Mouse (Mus musculus) megakaryocyte progenitor cell, adult 5-6 weeks (primary cell): Measurements from ENCODE around the gene Fam180a. TPM values are rescaled to one million over a fixed set of nuclear protein-coding genes. Genes with fewer than 3 reads are reported as not detected.

ENCODE experiments used
- ATAC-seq: replicated peaks from 2 replicates; pipeline ENCODE4 v1.8.0; 2016; ENCODE audit warnings: mild to moderate bottlenecking, moderate TSS enrichment, inconsistent platforms; ENCODE audit not compliant: poor library complexity
- total RNA-seq, 2 experiments: library from RNA; stranded (forward) in 1 of 2; stranded (reverse) in 1 of 2; fragments of 157-497, 149-512 nt in 1 of 2; fragments of 200-1000 nt in 1 of 2; gene quantifications; 2 replicates each; pipeline versions ENCODE4 v1.2.3 to v1.2.4; 2015 to 2017

The Fam180a gene
- total RNA-seq (2015) = not detected in 2 replicates
- total RNA-seq (2017) = not detected in 2 replicates

DNA sequence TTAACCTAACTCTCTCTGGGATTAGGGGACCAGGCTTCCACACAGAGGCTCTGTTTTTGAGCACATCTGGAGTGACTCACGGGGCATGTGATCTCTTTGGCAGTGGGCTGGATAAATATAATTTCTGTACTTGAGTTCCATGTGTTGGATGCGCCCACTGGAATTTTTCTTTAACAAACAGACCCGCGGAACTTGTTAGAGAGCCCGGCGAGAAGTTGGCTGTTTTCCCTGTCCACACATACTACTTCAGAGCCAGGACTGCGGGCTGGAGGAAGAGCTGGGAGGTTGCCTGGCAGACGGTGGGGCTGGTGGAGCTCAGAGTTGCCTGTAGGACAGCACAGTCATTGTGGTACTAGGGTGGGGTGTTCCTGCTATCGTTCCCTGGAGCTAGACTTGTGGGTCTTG is at the start of gene Fam180a:
Gene Fam180a (minus strand): TSS at position 31 of the 405 bp plus-strand sequence.
- peak; percentile 81 for ATAC-seq

DNA sequence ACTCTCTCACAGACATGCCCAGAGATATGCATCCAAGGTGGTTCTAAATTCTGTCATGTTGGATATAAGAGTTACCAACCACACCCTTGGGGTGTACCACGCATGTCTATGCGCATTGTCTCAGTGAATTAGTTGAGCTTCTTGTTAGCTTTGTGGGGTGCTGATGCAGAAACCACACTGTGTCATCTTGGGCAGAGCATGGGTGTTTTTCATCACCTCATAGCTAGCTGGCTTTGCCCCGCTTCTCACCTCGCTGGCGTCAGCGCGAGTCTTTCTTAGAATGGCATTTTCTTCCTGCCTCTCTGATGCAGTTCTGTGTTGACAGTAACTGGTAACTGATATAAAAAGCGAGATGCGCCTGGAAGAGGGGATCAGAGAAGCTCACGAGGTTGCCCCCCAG is 48.1 kb upstream of the Fam180a start:
- no peak for ATAC-seq

DNA sequence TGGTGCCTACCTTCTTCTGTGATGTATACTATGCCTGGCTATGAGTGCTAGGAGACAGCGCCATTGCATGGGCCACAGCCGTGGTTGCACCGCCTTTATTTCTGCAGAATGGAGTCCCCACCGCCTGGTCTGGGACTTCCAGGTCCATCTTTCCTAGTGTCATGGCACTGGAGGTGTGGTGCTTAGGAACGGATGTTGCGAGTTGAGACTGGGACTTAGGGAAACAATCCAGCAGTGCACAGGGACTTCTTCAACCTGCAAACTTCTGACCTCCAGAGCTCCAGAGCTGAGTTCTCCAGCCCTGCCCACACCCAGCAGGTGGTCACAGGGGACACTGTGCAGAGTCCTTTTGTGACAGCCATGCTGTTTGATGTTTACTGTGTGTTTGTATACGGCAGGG is 44.4 kb upstream of the Fam180a start:
- ATAC-seq = peak; percentile 9; the same call in 1 of the 2 replicates

DNA sequence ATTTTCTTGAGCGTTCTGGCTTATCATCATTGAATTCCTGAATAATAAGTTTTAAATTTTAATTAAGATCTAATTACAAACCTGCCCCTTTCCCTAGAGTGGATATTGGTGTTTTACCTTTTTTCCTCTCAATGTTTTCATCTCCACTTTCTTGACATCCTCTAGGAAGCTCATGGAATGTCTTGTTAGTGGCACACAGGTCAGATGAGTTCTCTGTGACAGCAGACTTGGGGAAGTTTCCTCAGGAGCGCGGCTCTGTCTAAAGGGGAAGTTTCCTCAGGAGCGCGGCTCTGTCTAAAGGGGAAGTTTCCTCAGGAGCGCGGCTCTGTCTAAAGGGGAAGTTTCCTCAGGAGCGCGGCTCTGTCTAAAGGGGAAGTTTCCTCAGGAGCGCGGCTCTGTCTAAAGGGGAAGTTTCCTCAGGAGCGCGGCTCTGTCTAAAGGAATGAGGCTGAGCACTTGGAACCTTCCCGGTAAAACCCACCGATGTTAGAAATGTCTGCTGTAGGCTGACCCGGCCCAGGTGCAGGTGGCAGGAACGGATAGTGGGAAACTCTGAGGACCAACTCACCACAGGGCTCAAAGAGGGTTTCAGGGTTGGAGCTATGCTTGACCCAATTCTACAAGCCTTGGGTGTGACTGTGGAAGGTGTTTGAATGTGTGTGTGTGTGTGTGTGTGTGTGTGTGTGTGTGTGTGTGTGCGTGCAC is 43.8 kb upstream of the Fam180a start:
- ATAC-seq = peak; percentile 65

DNA sequence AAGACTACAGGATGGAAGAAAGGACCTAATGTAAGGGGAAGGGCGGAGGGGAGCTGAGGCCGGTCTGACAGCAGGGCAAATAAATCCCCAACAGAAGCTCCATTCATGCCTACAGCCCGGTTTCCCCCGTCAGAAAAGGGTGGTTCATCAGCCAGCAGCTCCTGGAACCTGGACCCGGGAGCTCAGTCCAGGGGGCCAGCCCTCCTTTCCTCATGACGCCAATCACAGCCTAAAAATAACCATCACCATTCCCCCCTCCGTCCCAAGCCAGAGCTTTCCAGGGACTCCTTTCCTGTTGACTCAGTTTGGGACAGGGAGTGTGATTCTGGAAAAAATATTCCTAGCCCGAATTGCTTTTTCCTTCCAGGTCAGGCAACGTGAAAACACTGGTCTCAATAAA is 36.7 kb upstream of the Fam180a start:
- ATAC-seq = no peak

GRCm38 (mm10) chr6:35355320-35355719 is 29.4 kb upstream of the Fam180a start:
- ATAC-seq = no peak

DNA sequence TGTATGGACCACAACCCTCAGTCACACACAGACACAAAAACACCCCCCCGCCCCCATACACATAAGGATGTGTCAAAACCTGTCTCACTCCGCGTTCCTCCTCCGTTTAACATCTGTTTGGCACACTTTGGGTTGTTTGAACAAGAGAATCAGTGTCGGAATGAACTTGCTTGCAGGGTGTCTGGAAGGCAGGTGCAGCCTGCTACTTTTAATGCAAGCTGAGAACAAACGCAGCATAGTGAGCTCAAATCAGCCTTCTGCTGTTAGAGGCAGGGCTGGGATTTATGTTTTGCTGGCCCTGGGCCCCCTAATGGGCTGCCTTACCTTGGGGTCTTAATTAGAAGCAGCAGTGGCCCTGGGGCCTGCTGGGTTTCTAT is 28.7 kb upstream of the Fam180a start:
- ATAC-seq = no peak

- ATAC-seq = no peak
Observed at GRCm38 (mm10) chr6:35353846-35354621, 28.1 kb upstream of the Fam180a start.

GRCm38 (mm10) chr6:35353416-35353815 is 27.5 kb upstream of the Fam180a start:
- ATAC-seq = peak; percentile 43; the same call in 1 of the 2 replicates

DNA sequence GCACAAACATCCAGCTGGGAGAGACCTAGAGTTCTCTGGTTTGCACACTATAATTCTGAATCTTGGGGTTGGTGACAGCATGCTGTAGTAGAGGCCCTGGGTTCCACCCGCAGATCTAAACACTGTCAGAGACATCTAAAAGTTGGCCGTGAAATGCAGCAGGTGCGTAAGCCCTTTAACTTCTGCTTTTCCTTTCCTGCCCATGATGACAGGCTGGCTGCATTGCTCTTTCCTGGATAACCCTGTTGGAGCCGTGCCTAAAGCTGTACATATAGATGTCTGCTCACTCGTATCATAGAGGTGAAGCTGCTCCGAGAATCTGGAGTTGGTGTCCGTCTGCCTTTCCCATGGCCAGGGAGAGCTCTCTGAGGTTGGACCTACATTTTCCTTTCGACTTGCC is 26.9 kb upstream of the Fam180a start:
- peak; percentile 84 for ATAC-seq

DNA sequence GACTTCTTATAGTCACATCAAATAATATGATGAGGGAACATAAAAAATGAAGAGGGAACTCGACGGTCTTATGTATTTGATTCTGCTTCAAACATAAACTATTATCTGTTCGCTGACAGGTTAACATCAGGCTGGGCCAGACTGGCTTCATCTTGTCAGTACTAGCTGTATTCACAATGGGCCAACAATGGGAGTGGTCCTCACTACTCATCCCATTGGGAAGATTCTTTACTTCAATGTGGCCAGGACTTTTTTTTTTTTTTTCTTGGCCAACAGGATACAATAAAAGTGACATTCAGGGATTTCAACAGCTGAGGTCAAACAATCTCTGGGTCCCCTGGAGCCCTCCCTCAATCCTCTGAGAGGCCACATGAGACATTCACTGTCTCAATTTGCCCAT is 25.9 kb upstream of the Fam180a start:
- ATAC-seq = no peak

- ATAC-seq = no peak
Observed at GRCm38 (mm10) chr6:35349784-35350183, 23.8 kb upstream of the Fam180a start.

DNA sequence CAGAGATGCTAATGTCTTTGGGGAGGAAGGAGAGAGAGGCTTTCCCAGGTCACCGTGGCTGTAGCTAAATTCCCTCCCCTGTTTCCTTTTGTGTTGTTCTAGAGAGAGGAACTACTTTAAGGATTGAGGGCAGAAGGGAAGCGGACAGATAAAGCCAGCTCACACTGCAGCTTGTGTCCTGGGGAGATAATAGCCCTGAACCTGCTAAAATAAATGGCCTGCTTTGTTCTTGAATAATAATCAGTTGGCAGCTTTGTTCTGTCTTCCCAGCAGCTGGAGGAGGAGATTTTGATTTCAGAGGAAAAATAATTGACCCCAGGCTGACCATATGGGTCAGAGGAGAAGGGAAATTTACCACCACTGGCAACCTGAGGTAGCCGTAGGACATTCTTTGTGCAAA is 12.7 kb upstream of the Fam180a start:
- ATAC-seq = no peak

DNA sequence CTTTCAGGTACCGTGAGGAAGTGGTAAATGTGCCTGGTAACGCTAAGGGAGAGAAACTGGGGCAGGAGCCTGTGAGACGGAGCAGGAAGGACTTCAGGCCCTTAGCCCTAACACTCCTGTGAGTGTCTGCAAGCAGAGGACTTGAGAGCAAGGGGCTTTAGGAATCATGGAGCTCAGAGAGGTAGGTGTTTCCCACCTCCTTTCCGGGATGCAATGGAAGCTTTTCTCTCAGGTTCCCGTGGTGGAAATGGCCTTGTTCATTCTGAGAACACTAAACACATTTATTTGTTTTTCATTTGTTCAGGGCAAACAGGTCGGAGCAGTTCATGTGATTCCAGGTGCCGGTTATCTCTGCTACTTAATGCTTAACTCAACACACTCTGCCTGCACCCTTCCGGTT is 11.9 kb upstream of the Fam180a start:
- ATAC-seq = no peak

DNA sequence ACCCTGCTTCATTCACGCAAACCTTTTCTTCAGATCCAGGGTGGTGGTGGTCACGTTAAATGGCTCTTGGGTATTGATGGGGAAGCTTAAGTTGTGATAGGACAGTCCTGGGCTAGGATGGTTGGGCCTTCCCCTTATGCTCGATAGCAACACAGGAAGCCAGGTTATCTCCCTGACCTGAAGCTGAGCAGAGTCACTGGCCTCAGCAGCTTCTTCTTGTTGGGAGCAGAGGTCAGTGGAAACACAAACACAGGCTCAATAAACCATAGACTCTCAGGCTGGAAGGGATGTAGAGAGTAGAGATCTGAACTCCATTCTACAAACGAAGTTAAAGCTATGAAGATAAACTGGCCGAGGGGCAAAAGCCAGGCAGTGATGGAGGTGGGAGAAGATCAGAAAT is 9.5 kb upstream of the Fam180a start:
- no peak for ATAC-seq

GRCm38 (mm10) chr6:35334278-35334677 is 8.3 kb upstream of the Fam180a start:
- no peak for ATAC-seq

DNA sequence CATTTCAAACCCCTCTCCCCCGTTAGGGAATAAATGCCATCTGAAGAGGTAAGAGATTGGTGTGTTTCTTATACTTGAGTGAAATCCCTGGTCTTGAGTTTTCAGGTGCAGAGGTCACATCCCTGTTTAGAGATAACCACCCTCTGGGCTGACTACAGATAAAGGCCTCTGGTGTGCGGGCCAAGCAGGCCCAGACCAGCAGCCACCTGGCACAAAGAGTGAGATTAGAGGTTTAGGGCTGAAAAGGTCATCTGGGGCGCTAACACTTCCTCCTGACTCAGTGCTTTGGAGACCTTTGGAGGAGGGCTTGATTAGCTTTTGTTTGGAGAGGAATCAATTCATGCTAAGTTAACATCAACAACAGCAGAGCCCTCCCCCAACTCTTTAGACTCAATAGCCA is 7.7 kb upstream of the Fam180a start:
- 0 out of 2 replicates have a peak, but pooled peaks have one; percentile 14 for ATAC-seq

GRCm38 (mm10) chr6:35330834-35331233 is 4.9 kb upstream of the Fam180a start:
- ATAC-seq = no peak

- ATAC-seq = no peak
Observed at GRCm38 (mm10) chr6:35329956-35330355, 4.0 kb upstream of the Fam180a start.

DNA sequence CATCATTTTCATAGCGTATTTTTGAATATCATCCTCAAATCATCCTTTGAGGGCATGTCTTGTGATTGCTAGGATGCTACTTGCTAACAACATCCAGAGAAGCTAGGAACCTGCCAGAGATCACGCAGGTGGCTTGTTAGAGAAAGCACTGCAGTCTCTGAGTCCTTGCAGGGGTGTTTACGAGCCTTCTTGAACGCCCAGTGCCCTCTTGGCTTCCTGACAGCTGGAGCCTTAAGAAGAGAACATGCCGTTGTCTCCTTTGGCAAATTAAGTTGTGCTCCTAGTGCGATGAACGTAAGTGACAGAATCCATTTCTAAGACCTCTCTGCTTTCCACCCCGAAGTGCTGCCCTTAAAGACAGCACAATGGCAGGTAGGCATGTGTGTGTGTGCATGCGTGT is 1.6 kb downstream of the Fam180a start:
- ATAC-seq = no peak

- ATAC-seq = no peak
Observed at GRCm38 (mm10) chr6:35323046-35323445, 2.9 kb downstream of the Fam180a start.

DNA sequence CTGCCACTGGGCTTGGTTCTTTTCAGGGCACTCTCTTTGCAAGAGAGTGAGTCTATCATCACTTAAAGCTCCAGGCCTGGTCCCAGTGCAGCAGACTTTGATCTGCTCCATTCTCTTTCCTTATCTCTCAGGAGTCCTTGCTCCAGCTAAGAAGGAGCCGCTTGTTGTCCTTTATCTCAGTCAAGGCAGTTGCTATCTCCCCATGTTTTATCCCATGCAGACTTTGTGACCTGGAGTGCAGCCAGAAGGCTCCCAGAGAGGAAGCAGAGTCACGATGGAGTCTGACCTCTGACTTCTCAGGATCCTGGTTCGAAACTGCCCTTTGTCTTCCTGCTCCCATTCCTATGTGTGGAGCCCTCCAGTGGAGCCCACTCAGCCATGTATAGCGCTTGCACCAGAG is 4.8 kb downstream of the Fam180a start:
- peak; percentile 70 for ATAC-seq
